Mouse (Mus musculus): Measurements from ENCODE around the gene Gm5868. TPM values are rescaled to one million over a fixed set of nuclear protein-coding genes. Genes with fewer than 3 reads are reported as not detected.
"Not testable (repeated sequence)": the region's sequence is repeated elsewhere in the genome, so short reads cannot be mapped to it uniquely, and the experiment has no call there.

Gm5868 gene
- polyA plus RNA-seq, 1 experiment from 2014 or later = 5.9 TPM

DNA sequence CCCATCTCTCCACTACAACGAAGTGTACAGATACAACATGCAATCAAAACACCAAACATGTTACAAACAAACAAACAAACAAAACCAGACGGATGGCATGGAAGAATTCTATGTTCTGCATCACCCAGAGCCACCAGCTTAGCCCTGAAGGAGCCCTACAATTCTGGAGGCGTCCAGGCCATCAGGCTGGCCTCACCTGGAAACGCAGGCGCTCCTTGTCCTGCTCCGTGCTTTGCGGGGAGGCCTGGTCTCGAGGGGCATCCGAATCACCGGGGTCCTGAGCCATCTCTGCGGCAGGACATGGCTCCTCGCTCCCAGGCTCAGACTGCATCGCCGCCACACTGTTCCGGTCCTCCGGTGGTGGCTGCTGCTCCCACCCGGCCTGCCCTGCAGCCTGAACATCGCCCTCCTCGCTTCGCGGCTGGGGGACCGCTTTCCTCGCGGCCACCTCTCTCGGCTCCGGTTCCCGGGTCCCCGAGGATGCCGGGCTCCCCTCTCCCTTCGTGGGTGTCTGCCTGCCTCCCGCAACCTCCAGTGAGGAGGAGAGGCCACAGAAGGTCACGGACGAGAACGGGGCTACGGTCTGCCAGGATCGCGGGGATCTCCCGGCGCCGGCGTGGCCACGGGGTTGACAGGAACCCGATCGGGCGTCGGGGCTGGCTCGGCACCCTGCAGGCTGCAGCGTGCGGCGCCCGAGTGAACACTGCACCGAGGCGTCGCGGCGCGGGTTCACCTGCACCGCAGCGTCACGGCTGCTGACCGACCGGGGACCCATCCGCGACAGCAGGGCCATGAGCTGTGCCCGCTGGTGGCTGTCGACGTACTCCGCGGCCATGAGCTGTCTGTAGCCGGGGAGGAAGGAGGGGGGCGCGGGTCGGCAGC lies 7.0 kb downstream of the Gm5868 start:
- ATAC-seq (ENCODE audit: low FRiP score) = peak; percentile 81
- Histone ChIP-seq H3K4me2 (replicated peaks) (peak overlapping the region; percentile 80), H3K27me3 (peaks cover 20% of the 10 kb centered on the region), H3K4me3 (peak overlapping the region; percentile 46), H3K9ac (peak overlapping the region; percentile 56)
- not testable (repeated sequence) for H3K4me1 ChIP-seq; H3K36me3 ChIP-seq; H3K27ac ChIP-seq; H3K9me3 ChIP-seq (replicated peaks)
- 4% methylated on average over 53 of the region's 73 CpGs for WGBS

DNA sequence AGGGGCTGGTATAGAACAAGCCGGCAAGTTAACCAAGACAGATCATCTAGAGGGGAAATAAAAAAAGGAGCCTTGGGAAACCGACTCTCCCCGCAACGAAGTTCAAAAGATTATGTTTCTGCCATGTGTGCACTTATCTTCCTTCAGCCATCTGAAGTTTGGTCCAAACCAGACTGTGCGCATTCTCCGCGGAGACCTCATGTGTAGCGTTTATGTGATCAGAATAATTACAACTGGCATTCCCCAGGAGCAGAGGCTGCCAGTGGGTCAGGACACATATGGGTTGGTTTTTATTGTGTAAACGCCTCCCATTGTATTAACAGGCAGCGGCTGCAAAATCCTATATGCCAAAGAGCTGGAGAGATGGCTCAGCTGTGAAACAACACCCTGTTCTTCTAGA lies 7.8 kb downstream of the Gm5868 start:
- 31% methylated on average over 10 of the region's 10 CpGs for WGBS
- peak; percentile 39; the same call in 1 of the 2 replicates for ATAC-seq (ENCODE audit: low FRiP score)
- H3K27me3 ChIP-seq = peaks cover 20% of the 10 kb centered on the region

DNA sequence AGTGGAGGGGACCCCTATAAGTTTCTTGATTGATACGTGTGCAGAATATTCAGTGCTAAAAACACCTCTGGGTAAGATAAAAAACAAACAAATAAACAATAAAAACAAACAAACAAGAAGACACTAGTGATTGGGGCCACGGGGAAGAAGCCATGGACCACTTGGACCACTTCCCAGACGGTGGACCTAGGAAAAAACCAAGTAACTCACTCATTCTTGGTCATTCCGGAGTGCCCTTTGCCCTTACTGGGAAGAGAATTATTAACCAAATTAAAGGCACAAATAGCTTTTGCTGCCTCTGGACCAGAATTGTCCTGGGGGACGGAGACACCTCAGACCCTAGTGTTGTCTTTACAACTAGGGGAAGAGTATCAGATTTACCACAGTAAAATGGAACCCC lies 21.7 kb downstream of the Gm5868 start:
- no peaks in the 10 kb centered on the region for H3K27me3 ChIP-seq
- H3K4me3 ChIP-seq = no peak overlapping the region
- H3K4me1 ChIP-seq = no peaks in the 10 kb centered on the region
- no peak overlapping the region for H3K4me2 ChIP-seq (replicated peaks)
- no peak for ATAC-seq (ENCODE audit: low FRiP score)
- H3K9me3 ChIP-seq (replicated peaks) = peaks cover 6% of the 10 kb centered on the region
- no peaks in the 10 kb centered on the region for H3K36me3 ChIP-seq
- 85% methylated on average over 5 of the region's 5 CpGs for WGBS
- no peak overlapping the region for H3K9ac ChIP-seq
- no peak overlapping the region for H3K27ac ChIP-seq

More for the DNA sequence above, 7.8 kb downstream of the Gm5868 start:
- not testable (repeated sequence) for H3K4me1 ChIP-seq; H3K27ac ChIP-seq; H3K9me3 ChIP-seq (replicated peaks); H3K4me3 ChIP-seq; H3K36me3 ChIP-seq; H3K9ac ChIP-seq
- H3K4me2 ChIP-seq (replicated peaks) = peak overlapping the region; percentile 80

DNA sequence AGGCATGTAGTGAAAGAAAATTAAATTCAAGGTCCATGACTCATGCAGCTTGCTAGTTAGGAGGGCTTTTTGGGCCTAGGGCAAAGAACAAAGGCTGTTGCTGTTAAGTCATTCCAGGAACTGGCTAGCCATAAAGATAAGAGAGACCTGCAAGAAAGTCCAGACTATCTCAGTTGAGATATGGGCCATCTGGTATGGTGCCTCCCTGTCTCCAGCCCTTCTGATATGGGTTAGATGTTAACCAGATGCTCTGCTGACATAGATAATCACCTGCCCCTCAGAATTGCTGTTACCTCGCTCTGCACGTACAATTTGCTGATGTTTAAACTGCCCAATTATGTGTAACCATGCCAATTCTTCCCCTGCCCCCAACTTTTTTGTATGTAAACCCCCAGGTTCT lies 24.2 kb downstream of the Gm5868 start:
- H3K9ac ChIP-seq; H3K27me3 ChIP-seq; H3K27ac ChIP-seq; H3K9me3 ChIP-seq (replicated peaks); H3K4me1 ChIP-seq; H3K36me3 ChIP-seq; H3K4me2 ChIP-seq (replicated peaks); H3K4me3 ChIP-seq; ATAC-seq (ENCODE audit: low FRiP score): not testable (repeated sequence)
- WGBS = 91% methylated on average over 2 of the region's 2 CpGs

DNA sequence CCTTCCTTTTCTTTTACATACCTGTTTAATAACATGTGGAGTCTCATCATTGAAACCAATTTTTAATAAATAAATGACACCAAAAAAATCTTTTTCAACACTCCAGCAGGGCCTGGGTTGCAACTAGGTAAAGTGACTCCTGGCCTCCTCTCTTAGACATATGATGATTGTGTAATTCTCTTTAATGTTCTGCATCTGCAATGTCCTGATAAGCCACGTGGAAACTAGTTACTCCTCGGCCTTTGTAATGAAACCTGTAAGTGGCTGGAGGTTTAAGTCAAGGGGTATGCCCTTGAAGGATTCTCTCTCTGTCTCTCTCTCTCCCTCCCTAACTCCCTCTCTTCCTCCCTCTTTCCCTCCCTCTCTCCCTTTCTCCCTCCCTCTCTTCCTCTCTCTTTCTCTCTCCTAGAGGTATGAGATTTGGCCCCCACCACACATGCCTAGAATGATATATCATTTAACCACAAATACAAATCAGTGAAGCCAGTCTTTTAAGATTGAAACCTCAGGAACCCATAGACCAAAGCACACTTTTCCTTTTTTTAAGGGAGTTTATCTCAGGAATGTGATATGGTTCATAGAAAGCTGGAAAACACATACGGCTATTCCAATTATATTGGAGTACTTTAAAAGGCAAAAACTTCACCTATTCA lies 26.2 kb downstream of the Gm5868 start:
- WGBS = 83% methylated on average over 3 of the region's 3 CpGs
- no peaks in the 10 kb centered on the region for H3K36me3 ChIP-seq
- ATAC-seq (ENCODE audit: low FRiP score) = no peak
- no peak overlapping the region for H3K27ac ChIP-seq
- no peak overlapping the region for H3K4me3 ChIP-seq
- H3K9ac ChIP-seq = no peak overlapping the region
- H3K27me3 ChIP-seq = no peaks in the 10 kb centered on the region
- H3K9me3 ChIP-seq (replicated peaks) = no peaks in the 10 kb centered on the region
- 0 out of 2 replicates have a peak, but pooled peaks cover 5% of the 10 kb centered on the region for H3K4me1 ChIP-seq
- H3K4me2 ChIP-seq (replicated peaks) = no peak overlapping the region

DNA sequence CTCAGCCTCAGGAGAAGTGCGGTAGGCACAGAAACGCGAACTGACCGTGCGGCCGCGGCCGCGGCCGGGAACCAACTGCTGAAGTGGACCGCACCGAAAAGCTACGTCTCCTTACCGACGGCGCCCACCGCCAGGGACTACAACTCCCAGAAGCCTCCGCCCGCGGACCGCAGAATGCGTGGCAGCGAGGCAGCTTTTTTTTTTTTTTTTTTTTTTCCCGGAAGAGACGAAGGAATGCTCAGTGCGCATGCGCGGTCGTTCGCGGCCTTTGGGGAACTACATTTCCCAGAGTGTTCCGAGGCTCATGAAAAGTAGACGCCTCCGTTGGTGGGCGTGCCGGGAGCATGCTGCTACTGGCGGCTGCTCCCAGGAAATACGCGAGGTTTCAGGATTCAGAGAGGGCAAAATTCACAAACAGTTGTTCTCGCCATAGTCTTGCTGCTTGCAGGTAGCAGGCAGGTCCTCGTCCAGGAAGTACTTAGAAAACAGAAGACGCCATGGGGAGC lies 27.8 kb downstream of the Gm5868 start, which contains the start of gene Nfxl1:
Gene Nfxl1, minus strand, starts transcription at position 141 of the 506 bp plus-strand sequence.
- H3K36me3 ChIP-seq = peaks cover 5% of the 10 kb centered on the region; the same call in 1 of the 2 replicates
- H3K4me3 ChIP-seq = peak within 1 kb of the TSS; percentile 69
- no peaks in the 10 kb centered on the region for H3K27me3 ChIP-seq
- no peaks in the 10 kb centered on the region for H3K9me3 ChIP-seq (replicated peaks)
- H3K4me1 ChIP-seq = 0 out of 2 replicates have a peak, but pooled peaks cover 5% of the 10 kb centered on the region
- H3K27ac ChIP-seq = peak within 1 kb of the TSS; percentile 82
- peak within 1 kb of the TSS; percentile 73 for H3K4me2 ChIP-seq (replicated peaks)
- H3K9ac ChIP-seq = peak within 1 kb of the TSS; percentile 85
- ATAC-seq (ENCODE audit: low FRiP score) = peak; percentile 97
- WGBS = 0% methylated on average over 42 of the region's 42 CpGs

DNA sequence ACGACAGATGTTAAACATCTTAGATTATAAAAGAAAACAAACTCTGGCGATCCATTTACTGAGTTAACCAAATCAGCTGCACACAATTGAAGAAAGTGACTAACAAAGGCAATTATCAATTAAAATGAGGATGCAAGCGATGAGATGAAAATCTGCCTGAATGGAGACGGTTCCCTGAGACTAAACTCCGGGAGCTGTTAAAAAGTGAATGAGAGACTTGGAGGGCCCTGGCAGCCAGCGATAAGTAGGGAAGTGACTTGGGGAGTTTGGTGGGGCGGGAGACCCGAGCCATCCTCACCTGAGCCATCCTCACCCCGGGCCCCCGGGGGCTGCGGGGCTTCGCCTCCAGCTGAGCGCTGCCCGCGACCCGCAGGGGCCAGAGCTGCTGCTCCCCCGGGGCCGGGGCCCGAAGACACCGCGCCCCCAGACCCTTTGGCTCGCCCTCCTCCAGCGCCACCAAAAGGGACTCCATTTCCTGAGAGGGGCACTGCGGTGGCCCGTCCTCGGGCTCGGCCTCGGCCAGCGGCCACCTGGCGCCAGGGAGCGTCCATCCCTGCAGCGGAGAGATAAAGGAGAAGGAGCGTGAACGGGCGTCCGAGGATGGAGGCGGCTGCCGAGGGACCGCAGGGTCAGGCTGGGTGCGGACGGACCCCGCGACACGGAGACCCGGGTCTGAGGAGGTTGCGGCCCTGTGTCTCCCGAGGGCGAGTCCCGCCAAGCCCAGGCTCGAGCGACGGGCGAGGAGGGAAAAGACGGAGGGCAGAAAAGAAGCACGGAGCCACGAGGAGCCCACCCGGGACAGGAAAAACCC lies 28.4 kb downstream of the Gm5868 start:
- WGBS = under 1% methylated on average over 57 of the region's 57 CpGs
- Histone ChIP-seq H3K27me3 (no peaks in the 10 kb centered on the region), H3K4me1 (0 out of 2 replicates have a peak, but pooled peaks cover 5% of the 10 kb centered on the region), H3K4me2 (replicated peaks) (peak overlapping the region; percentile 73), H3K9ac (peak overlapping the region; percentile 85), H3K4me3 (peak overlapping the region; percentile 69), H3K36me3 (peaks cover 10% of the 10 kb centered on the region; the same call in 1 of the 2 replicates), H3K27ac (peak overlapping the region; percentile 82), H3K9me3 (replicated peaks) (no peaks in the 10 kb centered on the region)
- ATAC-seq (ENCODE audit: low FRiP score) = peak; percentile 82

DNA sequence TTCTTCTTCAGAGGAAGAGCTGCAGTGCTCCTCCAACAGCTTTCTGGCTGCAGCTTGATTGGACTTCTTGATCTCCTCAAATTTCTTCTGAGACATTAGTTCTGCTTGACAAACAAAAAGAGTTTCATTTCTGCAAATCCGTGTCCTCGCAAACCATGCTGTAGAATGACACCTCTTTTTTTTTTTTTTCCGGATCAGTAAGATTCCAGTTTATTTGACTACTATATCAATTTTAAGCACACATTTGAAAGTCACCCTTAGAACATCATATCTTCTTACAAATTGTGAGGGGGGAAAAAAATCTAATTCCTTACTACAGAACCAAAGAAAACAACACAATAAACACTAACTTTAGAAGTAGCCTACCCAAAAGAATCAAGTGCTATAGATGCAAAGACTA lies 31.1 kb downstream of the Gm5868 start:
- Histone ChIP-seq H3K4me2 (replicated peaks) (no peak overlapping the region), H3K27me3 (no peaks in the 10 kb centered on the region), H3K27ac (no peak overlapping the region), H3K36me3 (peaks cover 13% of the 10 kb centered on the region; the same call in 1 of the 2 replicates), H3K9me3 (replicated peaks) (no peaks in the 10 kb centered on the region), H3K9ac (no peak overlapping the region), H3K4me3 (no peak overlapping the region), H3K4me1 (0 out of 2 replicates have a peak, but pooled peaks cover 5% of the 10 kb centered on the region)
- ATAC-seq (ENCODE audit: low FRiP score) = no peak
- WGBS = 86% methylated on average over 3 of the region's 3 CpGs

DNA sequence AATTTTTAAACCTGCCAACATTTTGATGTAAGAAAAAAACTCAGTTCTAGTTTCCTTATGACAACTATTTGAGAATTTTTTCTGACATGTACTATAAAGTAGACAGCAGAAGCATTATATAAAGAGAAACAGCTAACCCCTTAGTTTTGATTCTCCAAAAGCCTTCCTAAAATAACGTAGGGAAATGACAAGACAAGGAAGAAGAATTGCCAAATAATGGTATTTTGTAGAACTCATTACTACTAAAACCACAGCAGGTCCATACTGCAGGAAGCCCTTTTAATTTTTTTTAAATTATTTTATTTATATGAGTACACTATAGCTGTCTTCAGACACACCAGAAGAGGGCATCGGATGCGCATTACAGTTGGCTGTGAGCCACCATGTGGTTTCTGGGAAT lies 36.1 kb downstream of the Gm5868 start:
- Histone ChIP-seq H3K4me3 (no peak overlapping the region), H3K4me1 (no peaks in the 10 kb centered on the region), H3K27ac (no peak overlapping the region), H3K9ac (no peak overlapping the region), H3K9me3 (replicated peaks) (no peaks in the 10 kb centered on the region), H3K27me3 (no peaks in the 10 kb centered on the region), H3K4me2 (replicated peaks) (no peak overlapping the region), H3K36me3 (peaks cover 13% of the 10 kb centered on the region; the same call in 1 of the 2 replicates)
- WGBS = 92% methylated on average over 3 of the region's 3 CpGs
- no peak for ATAC-seq (ENCODE audit: low FRiP score)

Data from hindbrain, embryonic 12.5 days (tissue).